Mouse (Mus musculus) C2C12 (cell line): ENCODE measurements at regions not wholly inside any gene's neighbourhood (a gene's known extent, or its start where the extent isn't known, plus 50 kb on each side); places are given as distances from the start of the nearest gene placed in this dataset.

Source experiments
- CEBPB ChIP-seq: IDR thresholded peaks from one replicate; pipeline ENCODE4 v1.6.1; 2011; ENCODE audit warnings: low read depth, mild to moderate bottlenecking, control low read depth, moderate library complexity
- CTCF ChIP-seq: IDR thresholded peaks from one replicate; pipeline ENCODE4 v1.5.1; 2011; ENCODE audit not compliant: control insufficient read depth, insufficient read depth, insufficient read length
- FOSL1 ChIP-seq: IDR thresholded peaks from one replicate; pipeline ENCODE4 v1.8.0; 2011; ENCODE audit warnings: mild to moderate bottlenecking, low read length; ENCODE audit not compliant: poor library complexity, insufficient read depth, severe bottlenecking
- MYOD1 ChIP-seq: IDR thresholded peaks from one replicate; pipeline ENCODE4 v1.6.1; 2011; ENCODE audit warnings: low read depth; ENCODE audit not compliant: control insufficient read depth, insufficient read length
- USF1 ChIP-seq: IDR thresholded peaks from one replicate; pipeline ENCODE4 v1.6.1; 2011; ENCODE audit warnings: low read depth, mild to moderate bottlenecking, control low read depth, moderate library complexity

DNA sequence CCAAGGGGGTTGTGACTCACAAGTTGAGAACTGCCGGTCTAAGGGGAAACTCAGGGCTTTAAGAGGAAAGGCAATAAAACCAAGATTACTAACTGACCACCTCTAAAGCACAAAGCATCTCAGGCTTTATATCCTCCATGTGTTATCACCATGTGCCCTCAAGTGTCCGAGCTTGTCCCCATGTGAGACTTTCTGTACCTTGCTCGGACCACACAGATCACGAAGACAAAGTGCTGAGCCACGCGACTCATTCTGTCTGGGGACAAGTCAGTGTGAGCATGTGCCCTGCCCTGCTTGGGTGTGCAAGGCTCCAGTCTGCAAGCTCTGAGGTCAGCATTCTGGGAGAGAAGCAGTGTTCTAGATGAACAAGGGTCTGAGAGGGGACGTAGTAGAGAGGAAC is 119.2 kb upstream of the Gm26657 start:
- no peak for TF ChIP-seq CTCF
- TF ChIP-seq MYOD1 = no peak
- no peak for TF ChIP-seq FOSL1
- peak; percentile 63 for TF ChIP-seq USF1
- no peak for TF ChIP-seq CEBPB
